Mouse (Mus musculus) embryonic stem cell, embryonic (primary cell): ENCODE results near the gene Ube2dnl1.

Experiments used
- CTCF ChIA-PET, 4 experiments: fragments of 300-600 bp in 2 of 4; fragments of 350-600 bp in 2 of 4; sonication (Branson Sonifier 250); formaldehyde crosslinking; loops; one replicate each; lab custom pipeline; 2022; ENCODE audit warnings: inconsistent platforms in 2 of 4; lab: Charles Lee
- POLR2A ChIA-PET, 4 experiments: fragments of 300-600 bp in 2 of 4; fragments of 350-600 bp in 2 of 4; sonication (Branson Sonifier 250); formaldehyde crosslinking; loops; one replicate each; lab custom pipeline; 2022; ENCODE audit warnings: antibody characterized with exemption in 4 of 4, inconsistent platforms in 1 of 4; lab: Charles Lee

The Ube2dnl1 gene

DNA sequence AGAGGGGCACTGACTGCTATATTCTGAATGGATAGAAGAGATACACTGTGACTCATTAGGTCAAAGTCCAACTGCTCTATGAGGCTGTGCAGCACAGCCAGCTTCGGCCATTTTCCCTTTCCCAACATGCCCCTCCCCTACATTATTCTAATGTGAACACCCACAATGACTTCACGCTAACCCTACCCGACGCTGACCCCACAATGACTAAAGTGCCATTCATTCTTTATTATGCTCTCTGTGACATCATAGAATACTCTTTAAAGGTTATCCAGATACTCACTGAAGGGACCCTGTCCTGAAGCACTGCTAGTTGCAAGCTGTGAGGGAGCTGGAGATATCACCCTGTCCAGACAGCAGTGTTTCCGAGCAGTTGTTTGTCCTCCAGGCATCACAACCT is at the start of gene Ube2dnl1:
TSS of gene Ube2dnl1 (plus strand) at position 301 of the 400 bp plus-strand sequence.
- CTCF ChIA-PET: no interaction called here
- POLR2A ChIA-PET: no interaction called here

GRCm38 (mm10) chrX:114895489-114895888 is 9.3 kb upstream of the Ube2dnl1 start:
- POLR2A ChIA-PET: no interaction called here

GRCm38 (mm10) chrX:114897506-114897905 is 7.3 kb upstream of the Ube2dnl1 start:
- POLR2A ChIA-PET: no interaction called here
- CTCF ChIA-PET: no interaction called here

More at GRCm38 (mm10) chrX:114895489-114895888, 9.3 kb upstream of the Ube2dnl1 start:
- CTCF ChIA-PET: no interaction called here

- CTCF ChIA-PET: no interaction called here
- POLR2A ChIA-PET: no interaction called here
Measured at GRCm38 (mm10) chrX:114903391-114903790, 1.4 kb upstream of the Ube2dnl1 start.

DNA sequence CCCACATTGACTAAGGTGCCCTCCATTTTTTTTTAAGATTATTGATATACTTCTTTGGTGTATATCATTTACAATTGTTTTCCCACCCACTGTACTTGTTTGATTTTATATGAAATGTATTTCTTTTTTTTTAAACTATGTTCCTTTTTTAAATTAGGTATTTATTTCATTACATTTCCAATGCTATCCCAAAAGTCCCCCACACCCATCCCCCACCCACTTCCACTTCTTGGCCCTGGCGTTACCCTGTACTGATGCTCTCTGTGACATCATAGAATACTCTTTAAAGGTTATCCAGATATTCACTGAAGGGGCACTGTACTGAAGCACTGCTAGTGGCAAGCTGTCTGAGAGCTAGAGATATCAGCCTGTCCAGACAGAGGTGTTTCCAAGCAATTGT is 2.5 kb downstream of the Ube2dnl1 start, which contains the start of gene Ube2dnl2:
TSS of gene Ube2dnl2 (plus strand) at position 301 of the 400 bp plus-strand sequence.
- ChIA-PET POLR2A (interaction anchor here in 1 of 4 experiments (0.7 kb wide), 1 partner anchor 46 kb away, joined by 3 read pairs; no protein-coding TSS in a partner anchor), CTCF (no interaction called here)

DNA sequence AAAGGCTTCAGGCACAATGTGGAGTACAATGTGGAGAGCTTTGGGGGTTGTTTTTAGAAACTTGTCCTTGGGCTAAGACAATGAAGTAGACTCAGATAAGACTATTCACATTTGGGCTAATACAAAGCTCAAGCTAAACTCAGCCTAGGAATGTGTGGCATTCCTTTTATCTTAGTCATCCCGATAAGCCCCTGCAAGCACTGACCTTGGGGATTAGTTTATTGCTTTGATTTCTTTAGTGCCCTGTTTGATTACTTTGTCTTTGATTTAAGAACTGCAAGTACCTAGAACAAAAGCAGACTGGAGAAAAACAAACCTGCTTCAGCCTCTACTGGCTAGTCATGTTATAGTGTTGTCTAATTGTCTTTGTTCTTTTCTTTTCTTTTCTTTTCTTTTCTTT is 50.3 kb downstream of the Ube2dnl1 start:
- ChIA-PET CTCF (no interaction called here), POLR2A (no interaction called here)
